Mouse (Mus musculus): ENCODE measurements at regions not wholly inside any gene's neighbourhood (a gene's known extent, or its start where the extent isn't known, plus 50 kb on each side); places are given as distances from the start of the nearest gene placed in this dataset.

DNA sequence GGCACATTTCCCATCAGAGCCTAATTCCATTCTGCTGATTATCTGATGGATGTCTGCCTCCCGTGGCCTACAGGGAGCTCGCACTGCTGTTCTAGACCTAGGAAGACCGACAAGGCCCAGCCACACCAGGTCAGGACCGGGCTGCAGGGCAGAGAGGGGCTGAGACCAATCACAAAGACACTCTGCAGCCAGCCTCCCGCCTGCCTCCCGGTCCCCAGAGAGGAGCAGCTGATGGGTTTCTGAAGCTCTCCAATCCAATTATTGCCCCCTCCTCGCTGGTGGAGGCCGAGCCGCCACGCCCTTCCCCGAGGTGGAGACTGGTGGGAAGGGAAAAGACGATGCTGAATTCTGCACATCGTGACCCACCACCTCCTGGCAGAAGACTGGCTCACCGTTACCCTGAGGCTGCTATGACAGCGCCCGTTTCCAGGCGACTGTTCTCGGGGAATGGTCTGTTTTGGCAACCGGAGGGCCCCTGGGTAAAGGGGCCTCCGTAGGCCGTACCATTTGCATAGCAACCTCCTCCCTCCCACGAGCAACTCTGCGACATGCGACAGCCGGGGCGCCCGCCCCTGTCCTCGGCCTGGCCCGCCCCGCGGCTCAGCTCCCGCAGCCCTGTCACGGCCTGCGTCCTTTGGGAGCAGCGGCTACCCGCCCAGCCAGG is 53.5 kb upstream of the Pim1 start:
- WGBS = under 1% methylated on average over 35 of the region's 36 CpGs
- H3K4me2 ChIP-seq = peak overlapping the region; percentile 53
- no peaks in the 10 kb centered on the region for H3K9me3 ChIP-seq (ENCODE audit: control insufficient read depth, low read length)
- H3K27me3 ChIP-seq (ENCODE audit: control insufficient read depth, insufficient read depth, low read length) = no peaks in the 10 kb centered on the region
- peaks cover 12% of the 10 kb centered on the region for H3K4me1 ChIP-seq (ENCODE audit: control insufficient read depth, insufficient read depth, low read length)
- ATAC-seq (ENCODE audit: low FRiP score) = peak; percentile 92
- peak overlapping the region; percentile 58 for H3K9ac ChIP-seq (ENCODE audit: low read length)
- no peaks in the 10 kb centered on the region for H3K36me3 ChIP-seq (ENCODE audit: control insufficient read depth, insufficient read depth, low read length)
- peak overlapping the region; percentile 29 for H3K4me3 ChIP-seq (ENCODE audit: low read depth, low read length)
- H3K27ac ChIP-seq (ENCODE audit: low read depth, low read length) = peak overlapping the region; percentile 95
- peak; percentile 95 for DNase-seq (ENCODE audit: low spot score, missing footprints)

GRCm38 (mm10) chr17:29437535-29438324 is 52.8 kb upstream of the Pim1 start:
- 39% methylated on average over 16 of the region's 16 CpGs for WGBS
- Histone ChIP-seq H3K4me3 (ENCODE audit: low read depth, low read length) (peak overlapping the region; percentile 29), H3K36me3 (ENCODE audit: control insufficient read depth, insufficient read depth, low read length) (no peaks in the 10 kb centered on the region), H3K4me2 (peak overlapping the region; percentile 53), H3K4me1 (ENCODE audit: control insufficient read depth, insufficient read depth, low read length) (peaks cover 12% of the 10 kb centered on the region), H3K27me3 (ENCODE audit: control insufficient read depth, insufficient read depth, low read length) (no peaks in the 10 kb centered on the region), H3K27ac (ENCODE audit: low read depth, low read length) (peak overlapping the region; percentile 95), H3K9me3 (ENCODE audit: control insufficient read depth, low read length) (no peaks in the 10 kb centered on the region), H3K9ac (ENCODE audit: low read length) (peak overlapping the region; percentile 58)
- no peak for DNase-seq (ENCODE audit: low spot score, missing footprints)
- no peak for ATAC-seq (ENCODE audit: low FRiP score)

- no peaks in the 10 kb centered on the region for H3K27me3 ChIP-seq (ENCODE audit: control insufficient read depth, insufficient read depth, low read length)
- no peaks in the 10 kb centered on the region for H3K9me3 ChIP-seq (ENCODE audit: control insufficient read depth, low read length)
- no peak overlapping the region for H3K4me2 ChIP-seq
- peak overlapping the region; percentile 95; the same call in 1 of the 2 replicates for H3K27ac ChIP-seq (ENCODE audit: low read depth, low read length)
- H3K4me1 ChIP-seq (ENCODE audit: control insufficient read depth, insufficient read depth, low read length) = peaks cover 12% of the 10 kb centered on the region
- WGBS = 22% methylated on average over 16 of the region's 17 CpGs
- no peak overlapping the region for H3K9ac ChIP-seq (ENCODE audit: low read length)
- no peaks in the 10 kb centered on the region for H3K36me3 ChIP-seq (ENCODE audit: control insufficient read depth, insufficient read depth, low read length)
- DNase-seq (ENCODE audit: low spot score, missing footprints) (no peak), ATAC-seq (ENCODE audit: low FRiP score) (no peak)
- H3K4me3 ChIP-seq (ENCODE audit: low read depth, low read length) = no peak overlapping the region
Measured at GRCm38 (mm10) chr17:29438347-29439235, 52.0 kb upstream of the Pim1 start.

DNA sequence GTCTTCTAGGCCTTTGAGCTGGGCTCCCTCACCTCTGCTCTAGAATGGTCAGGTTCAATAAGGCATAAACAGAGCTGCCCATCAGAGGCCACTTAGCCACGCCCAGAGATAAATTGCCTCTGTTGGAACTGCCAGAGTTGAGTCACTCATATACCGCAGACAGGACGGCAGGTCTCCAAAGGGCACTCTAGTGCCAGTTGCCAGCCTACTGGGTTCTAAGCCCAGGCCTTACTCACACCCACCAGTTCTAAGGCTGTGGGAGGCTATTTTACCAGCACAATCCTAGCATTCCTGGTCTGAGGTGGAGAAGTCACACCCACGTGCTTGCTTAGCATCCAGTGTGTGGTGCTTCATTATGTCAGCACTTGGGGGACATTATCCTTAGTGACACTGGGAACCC is 50.6 kb upstream of the Pim1 start:
- Histone ChIP-seq H3K9me3 (ENCODE audit: control insufficient read depth, low read length) (no peaks in the 10 kb centered on the region), H3K27ac (ENCODE audit: low read depth, low read length) (no peak overlapping the region), H3K4me2 (no peak overlapping the region), H3K4me3 (ENCODE audit: low read depth, low read length) (no peak overlapping the region), H3K9ac (ENCODE audit: low read length) (no peak overlapping the region), H3K4me1 (ENCODE audit: control insufficient read depth, insufficient read depth, low read length) (peaks cover 9% of the 10 kb centered on the region), H3K36me3 (ENCODE audit: control insufficient read depth, insufficient read depth, low read length) (no peaks in the 10 kb centered on the region), H3K27me3 (ENCODE audit: control insufficient read depth, insufficient read depth, low read length) (no peaks in the 10 kb centered on the region)
- no peak for DNase-seq (ENCODE audit: low spot score, missing footprints)
- ATAC-seq (ENCODE audit: low FRiP score) = no peak
- 85% methylated on average over 4 of the region's 4 CpGs for WGBS

- H3K9ac ChIP-seq (ENCODE audit: low read length) = no peak overlapping the region
- no peaks in the 10 kb centered on the region for H3K9me3 ChIP-seq (ENCODE audit: control insufficient read depth, low read length)
- no peak overlapping the region for H3K4me3 ChIP-seq (ENCODE audit: low read depth, low read length)
- H3K4me2 ChIP-seq = no peak overlapping the region
- DNase-seq (ENCODE audit: low spot score, missing footprints) (no peak), ATAC-seq (ENCODE audit: low FRiP score) (no peak)
- peaks cover 11% of the 10 kb centered on the region for H3K4me1 ChIP-seq (ENCODE audit: control insufficient read depth, insufficient read depth, low read length)
- no peak overlapping the region for H3K27ac ChIP-seq (ENCODE audit: low read depth, low read length)
- no peaks in the 10 kb centered on the region for H3K27me3 ChIP-seq (ENCODE audit: control insufficient read depth, insufficient read depth, low read length)
- no peaks in the 10 kb centered on the region for H3K36me3 ChIP-seq (ENCODE audit: control insufficient read depth, insufficient read depth, low read length)
Measured at GRCm38 (mm10) chr17:29440490-29440889, 50.1 kb upstream of the Pim1 start.
